Mouse (Mus musculus) inflammation-experienced regulatory T-cells, adult 6 months (primary cell): Measurements from ENCODE around the gene Znhit6. TPM values are rescaled to one million over a fixed set of nuclear protein-coding genes. Genes with fewer than 3 reads are reported as not detected.
A peak's percentile ranks its signal among the peaks of the same experiment; 100 is the strongest.

Experiments used
- ATAC-seq: one replicate; pipeline ENCODE4 v1.8.0; 2017
- polyA plus RNA-seq, 3 experiments: library from polyadenylated mRNA; unstranded; fragments of 100-300 nt; shearing (Covaris generic); gene quantifications; one replicate each; pipeline ENCODE4 v1.2.1; 2017

The Znhit6 gene
- polyA plus RNA-seq, result 10 to 100 TPM; 26.9 to 36.4 (median 34.4) TPM

- peak; percentile 89 for ATAC-seq
Observed at GRCm38 (mm10) chr3:145575743-145576481, at the start of gene Znhit6. Gene Znhit6, plus strand, starts transcription at chr3:145576205.

GRCm38 (mm10) chr3:145537870-145538269 lies 38.1 kb upstream of the Znhit6 start:
- ATAC-seq, result no peak

GRCm38 (mm10) chr3:145548441-145549415 lies 27.3 kb upstream of the Znhit6 start:
- no peak for ATAC-seq

- ATAC-seq, result no peak
Observed at GRCm38 (mm10) chr3:145550216-145550615, 25.8 kb upstream of the Znhit6 start.

- no peak for ATAC-seq
Observed at GRCm38 (mm10) chr3:145554388-145554787, 21.6 kb upstream of the Znhit6 start.

DNA sequence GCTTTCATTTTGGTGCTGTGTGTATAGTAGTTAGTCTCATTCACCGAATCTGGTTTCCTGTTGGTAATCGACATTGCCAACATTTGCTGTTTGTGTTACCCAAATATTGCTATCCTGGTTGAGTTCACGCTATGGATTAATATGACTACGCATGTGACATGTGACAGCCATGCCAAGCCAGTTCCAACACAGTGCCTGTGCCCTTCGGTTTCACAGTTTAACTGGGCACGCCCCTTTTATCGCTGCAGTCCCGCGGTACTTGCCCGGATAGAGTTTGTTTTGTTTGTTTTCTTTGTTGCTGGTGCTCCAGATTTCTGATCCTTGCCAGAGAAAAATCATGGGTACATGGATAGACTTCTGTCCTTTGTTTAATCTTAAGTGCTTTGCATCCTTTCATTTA lies 19.8 kb upstream of the Znhit6 start:
- ATAC-seq, result no peak

DNA sequence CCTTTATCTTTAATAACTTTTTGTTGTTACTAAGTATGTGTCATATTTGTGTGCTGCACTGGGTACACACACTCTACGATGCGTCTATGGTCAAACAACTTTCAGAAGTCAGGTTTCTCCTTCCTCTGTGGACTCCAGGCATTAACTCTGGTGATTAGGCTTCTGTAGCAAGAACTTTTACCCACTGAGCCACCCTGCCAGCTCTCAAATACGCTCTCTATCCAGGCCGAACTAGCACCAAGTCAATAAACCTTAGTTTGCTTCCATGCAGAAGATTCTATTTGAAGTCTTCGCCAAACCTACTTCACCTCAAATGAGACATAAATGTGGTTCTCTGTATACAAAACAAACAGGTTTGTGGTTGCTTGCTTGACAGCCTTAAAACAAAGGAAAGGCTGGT lies 16.3 kb upstream of the Znhit6 start:
- no peak for ATAC-seq

DNA sequence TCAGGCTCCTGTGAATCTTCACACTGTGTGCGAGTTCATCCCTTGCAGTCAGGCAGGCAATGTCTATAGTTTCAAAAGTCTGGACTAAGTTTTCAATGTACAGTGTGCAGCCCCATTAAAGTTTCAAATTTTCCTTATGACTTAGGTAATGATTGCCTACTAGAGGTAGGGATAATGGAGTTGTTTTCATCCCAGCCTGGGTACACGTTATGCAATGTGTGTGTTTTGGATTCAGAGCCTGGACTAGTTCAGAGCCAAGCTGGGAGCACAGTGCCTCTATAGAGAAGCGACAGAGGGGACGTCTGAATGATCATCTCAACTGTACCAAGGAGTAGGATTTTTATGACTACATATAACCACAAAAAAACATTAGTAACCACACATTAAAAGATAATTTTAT lies 15.9 kb upstream of the Znhit6 start:
- no peak for ATAC-seq

GRCm38 (mm10) chr3:145574468-145574867 lies 1.5 kb upstream of the Znhit6 start:
- ATAC-seq, result no peak

DNA sequence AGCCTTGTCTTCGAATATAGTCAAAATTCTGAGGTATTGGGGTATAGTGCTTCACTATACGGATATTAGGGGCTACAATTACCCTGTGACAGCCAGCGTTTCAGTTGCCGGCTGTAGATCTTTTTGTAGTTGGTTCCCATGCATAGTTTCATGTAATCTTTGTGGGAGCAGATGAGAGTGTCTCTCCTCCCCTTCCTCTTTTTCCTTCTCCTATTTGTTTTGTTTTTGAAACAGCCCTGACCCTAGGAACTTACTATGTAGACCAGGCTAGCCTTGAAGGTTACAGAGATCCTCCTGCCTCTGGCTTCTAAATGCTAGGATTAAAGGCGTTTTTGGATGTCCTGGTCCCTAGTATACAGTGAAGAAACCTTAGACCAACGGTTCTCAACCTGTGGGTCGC lies 665 bp upstream of the Znhit6 start:
- no peak for ATAC-seq

- peak; percentile 42 for ATAC-seq
Observed at GRCm38 (mm10) chr3:145576482-145576822, 447 bp downstream of the Znhit6 start.

- no peak for ATAC-seq
Observed at GRCm38 (mm10) chr3:145576876-145577275, 871 bp downstream of the Znhit6 start.

GRCm38 (mm10) chr3:145583043-145583442 lies 7.0 kb downstream of the Znhit6 start:
- ATAC-seq, result no peak

- ATAC-seq, result no peak
Observed at GRCm38 (mm10) chr3:145583522-145584200, 7.7 kb downstream of the Znhit6 start.

DNA sequence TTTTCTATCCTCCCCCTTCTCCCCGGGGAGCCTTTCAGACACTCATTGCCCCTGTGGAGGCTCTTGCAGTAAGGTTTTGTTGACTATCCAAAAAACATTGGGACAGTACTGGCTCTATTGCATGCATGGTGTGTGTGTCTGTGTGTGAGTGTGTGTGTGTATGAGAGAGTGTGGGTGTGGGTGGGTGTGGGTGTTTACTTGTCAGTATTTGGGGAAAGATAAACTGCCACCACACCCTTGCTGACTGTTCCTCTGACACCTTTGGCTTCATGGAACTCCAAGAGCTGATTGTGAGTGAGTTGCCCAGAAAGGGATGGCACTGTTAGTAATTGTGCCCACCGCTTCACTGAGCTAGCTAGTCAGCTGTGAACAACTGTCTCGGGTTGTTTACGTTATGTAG lies 14.6 kb downstream of the Znhit6 start:
- ATAC-seq, result no peak

DNA sequence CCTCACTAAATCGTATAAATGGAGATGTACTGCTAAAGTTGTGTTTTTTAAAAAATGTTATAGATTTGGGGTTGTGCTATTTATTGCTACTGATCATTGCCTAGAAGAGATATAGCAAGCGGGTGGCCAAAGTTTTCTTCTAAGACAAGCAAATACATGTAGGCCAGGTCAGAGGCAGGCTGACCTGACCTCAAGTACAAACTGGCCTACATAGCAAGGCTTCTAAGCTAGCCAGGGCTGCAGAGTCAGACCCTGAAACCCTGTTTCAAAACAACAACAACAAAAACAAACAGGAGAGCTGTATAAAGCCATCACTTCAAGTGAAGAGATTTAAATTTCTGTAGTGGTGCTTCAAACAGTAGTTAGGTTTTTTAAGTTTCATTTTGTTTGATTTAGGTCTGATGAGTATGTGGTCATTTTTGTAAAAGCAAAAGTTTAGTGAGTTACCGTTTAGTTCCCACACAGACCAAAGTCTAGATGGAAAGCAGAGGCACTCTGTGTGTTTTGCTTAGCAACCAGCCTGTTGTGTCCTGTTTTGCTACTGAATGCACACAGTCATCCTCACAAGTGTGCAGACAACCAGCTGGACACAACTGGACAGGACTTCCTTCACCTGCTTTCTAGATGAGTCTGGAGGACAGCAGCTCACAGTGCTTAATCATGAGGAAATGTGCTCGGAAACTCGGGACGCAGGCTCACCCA lies 16.0 kb downstream of the Znhit6 start:
- ATAC-seq, result no peak

DNA sequence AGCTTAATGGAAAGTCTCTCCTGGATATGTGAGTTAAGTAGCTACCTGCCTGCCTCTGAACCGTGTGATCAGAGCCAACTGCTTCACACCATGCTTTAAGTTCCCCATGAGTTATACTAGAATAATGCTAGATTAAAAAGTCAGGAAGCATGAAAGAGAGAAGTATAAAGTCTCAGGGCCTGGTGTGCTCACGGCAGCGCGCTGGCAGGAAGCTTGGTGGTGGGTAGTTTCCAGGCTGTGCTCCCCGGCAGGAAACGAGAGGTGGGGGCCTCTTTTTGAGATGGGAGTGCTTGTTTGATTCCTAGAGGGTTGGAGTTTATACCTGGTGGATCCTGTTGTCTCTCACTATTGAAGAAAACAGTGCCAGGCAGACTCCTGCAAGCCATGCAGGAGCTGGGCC lies 19.3 kb downstream of the Znhit6 start:
- ATAC-seq, result peak; percentile 95

- ATAC-seq, result no peak
Observed at GRCm38 (mm10) chr3:145599059-145599458, 23.1 kb downstream of the Znhit6 start.

GRCm38 (mm10) chr3:145600801-145601200 lies 24.8 kb downstream of the Znhit6 start:
- ATAC-seq, result no peak

GRCm38 (mm10) chr3:145601345-145601744 lies 25.3 kb downstream of the Znhit6 start:
- ATAC-seq, result no peak

DNA sequence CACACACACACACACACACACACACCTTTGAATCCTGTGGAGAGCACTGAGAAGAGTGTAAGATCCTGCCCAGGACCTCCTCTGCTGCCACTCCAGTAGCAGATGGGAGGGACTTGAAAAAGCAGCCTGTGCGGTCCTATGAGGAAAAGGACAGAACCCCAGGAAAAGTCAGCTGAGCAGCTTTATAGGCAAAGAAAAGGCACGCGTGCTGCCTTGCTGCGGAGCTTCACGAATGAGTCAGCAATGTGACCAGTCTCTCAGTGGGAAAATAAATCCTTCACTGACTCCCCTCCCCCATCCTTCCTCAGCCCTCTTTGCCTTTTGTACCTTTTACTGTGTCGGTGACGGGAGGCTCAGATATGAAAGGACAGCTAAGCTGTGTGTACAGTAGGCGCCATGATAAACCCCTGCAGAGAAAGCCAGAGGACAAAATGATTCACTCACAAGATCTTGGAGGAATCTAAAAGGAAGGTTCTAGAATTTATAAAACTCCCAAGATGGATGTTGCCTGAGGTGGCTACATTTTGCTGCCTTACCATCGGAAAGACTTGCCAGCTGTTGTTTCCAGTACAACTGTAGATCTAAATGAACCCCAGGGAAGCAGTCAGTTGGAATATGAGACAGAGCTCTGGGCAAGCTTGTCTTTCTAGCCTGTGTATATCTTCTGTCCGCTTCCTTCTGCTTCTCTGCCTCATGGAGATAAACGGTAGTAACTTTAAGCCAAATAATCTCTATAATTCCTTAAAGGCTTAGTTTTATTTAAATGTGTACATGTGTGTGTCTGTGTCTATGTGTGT lies 26.6 kb downstream of the Znhit6 start:
- ATAC-seq, result no peak
